Mouse (Mus musculus) 3T3-L1 (cell line): ENCODE measurements at regions not wholly inside any gene's neighbourhood (a gene's known extent, or its start where the extent isn't known, plus 50 kb on each side); places are given as distances from the start of the nearest gene placed in this dataset.

Source experiments
- DNase-seq: peaks from one replicate; pipeline ENCODE4 v3.0.0-alpha.2; 2015; ENCODE audit warnings: low read depth, low spot score

DNA sequence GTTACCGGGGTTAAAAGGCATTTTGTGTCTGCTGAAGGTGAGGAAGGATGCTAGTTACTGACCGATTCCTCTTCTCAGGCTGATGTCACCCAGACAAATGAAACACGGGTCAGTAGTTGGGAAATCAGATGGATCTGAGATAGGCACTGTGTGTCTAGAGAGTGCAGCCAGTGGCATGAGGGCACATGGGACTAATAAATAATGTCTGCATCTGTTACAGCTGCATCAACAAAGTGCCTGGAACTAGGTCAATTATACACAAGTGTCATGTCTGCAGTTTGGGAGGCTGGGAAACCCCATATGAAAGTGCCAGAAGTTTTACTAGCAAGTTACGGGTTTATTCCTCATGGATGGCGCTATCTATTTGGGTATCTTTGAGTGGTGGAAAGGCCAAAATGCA is 68.8 kb downstream of the Cxcl12 start:
- DNase-seq, result peak; percentile 26

DNA sequence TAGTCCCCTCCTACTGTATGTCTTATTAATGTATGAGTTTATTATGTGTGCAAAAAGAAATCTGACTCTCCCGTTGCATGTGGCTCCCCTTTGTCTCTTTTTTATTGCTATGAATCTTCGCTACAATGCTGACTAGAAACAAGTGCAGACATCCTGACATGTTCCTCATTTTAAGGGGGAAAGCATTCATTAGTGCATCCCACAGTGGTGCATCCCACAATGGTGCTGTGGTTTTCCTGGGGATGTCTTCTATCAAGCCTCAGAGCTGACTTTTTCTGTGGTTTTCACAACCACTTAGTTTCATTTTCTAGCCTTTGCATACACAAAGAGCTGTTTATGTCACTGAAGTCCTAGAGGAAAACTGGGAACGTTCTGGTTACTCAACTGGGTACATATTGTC is 72.9 kb downstream of the Cxcl12 start:
- peak; percentile 37 for DNase-seq

DNA sequence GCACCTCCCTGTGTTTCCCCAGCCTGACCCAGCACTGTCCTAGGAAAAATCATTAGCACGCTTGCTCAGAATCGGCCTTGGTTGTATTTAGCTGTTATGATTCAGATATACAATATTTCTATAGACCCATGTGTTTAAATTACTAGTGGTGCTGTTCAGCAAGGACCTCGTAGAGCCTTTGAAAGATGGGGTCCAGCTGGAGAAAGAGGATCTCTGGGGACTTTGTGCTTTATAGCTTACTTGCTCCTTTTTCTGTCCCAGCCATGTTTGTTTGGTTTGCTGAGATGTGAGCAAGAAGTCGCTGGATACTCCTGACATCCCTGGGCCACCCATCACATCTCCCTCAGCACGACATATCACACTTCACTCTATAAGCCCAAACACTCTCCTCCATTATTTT is 77.1 kb downstream of the Cxcl12 start:
- no peak for DNase-seq

DNA sequence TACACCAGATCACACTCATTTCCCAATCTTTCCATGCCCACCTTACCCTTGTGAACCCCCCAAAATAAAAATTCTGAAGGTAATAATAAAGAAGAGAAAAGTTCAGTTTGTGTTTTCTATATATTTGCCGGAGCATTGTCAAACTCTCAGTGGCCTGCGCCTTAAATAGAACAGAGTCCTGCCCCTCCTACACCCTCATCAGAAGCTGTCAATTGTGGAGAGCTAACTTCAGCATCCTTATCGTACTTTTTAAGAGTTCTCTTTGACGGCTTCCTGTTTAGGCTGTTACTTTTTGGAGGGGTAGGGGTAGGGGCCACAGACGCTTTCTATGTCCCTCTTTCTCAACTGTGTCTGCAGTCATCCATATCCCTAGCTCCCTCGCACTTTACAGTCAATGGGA is 77.5 kb downstream of the Cxcl12 start:
- no peak for DNase-seq

DNA sequence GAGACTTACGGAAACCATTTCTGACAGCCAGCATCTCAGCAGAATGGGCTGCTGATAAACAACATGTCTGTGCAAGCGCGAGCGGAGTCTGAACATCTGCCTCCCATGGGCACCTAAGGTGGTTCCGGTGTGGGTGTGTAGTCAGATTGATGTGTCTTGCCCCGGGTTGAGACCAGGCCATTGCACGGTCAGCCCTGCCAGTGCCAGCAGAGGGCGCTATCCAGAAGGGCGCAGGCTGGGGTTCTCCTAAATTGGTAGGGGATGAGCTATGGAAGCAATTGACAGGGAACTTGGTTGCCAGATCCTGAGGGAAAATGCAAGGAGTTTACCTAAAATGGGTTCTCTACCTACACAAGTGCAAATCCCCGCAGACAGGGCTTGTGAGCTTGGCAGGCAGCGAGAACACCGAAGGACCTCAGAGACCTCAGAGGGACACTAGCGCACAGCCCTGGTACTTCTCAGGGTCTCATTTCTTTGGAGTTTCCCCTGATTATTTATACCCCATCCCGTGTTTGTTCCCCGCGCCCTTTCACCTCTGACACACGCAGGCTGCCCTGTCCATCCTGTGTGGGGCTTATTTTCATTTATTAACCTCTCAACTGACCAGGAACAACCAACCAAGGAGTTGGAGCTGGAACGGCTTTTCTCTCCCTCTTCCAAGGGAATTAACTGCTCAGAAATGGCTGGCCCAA is 81.0 kb downstream of the Cxcl12 start:
- DNase-seq, result peak; percentile 39

DNA sequence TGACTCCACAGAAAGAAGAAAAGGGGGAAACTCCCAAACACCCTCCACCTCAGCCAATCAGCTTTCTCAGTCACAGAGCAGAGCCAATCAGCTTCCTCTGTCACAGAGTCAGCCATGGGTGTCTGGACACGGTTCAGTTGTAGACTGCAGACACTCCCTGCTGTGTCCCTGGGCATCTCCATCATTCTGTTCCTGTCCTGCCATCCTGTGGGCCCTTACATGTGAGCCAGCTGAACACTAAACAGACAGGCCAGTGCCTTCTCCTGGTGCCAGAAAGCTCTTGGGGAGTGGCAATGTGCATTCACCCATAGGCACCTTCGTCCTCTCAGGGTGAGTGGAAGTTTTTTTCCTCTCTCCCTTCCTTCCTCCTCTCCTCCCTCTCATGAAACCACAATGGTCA is 81.7 kb downstream of the Cxcl12 start:
- no peak for DNase-seq

GRCm38 (mm10) chr6:117251383-117251925 is 83.1 kb downstream of the Cxcl12 start:
- DNase-seq, result no peak

DNA sequence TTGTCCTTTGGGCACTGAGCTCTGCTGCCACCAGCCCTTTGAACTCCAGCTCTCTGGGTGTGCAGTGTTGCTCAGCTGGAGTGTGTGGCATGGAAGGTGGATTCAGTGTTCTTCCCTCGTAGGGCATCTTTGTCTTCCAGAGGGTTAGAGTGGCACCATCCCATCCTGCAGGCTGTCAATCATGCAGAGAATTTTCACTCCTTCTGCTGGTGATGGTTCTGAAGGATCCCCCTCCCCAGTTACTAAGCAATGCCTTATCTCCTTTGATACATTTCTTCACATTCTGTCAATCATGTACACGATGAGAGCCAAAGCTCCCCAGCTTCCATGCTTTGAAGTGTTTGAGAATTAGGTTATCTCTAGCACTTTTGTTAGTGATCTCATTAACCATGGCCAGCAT is 84.0 kb downstream of the Cxcl12 start:
- no peak for DNase-seq

- DNase-seq, result no peak
These were observed 84.7 kb downstream of the Cxcl12 start for GRCm38 (mm10) chr6:117253036-117253435.

- DNase-seq, result no peak
These were observed 85.4 kb downstream of the Cxcl12 start for GRCm38 (mm10) chr6:117253586-117254330.

GRCm38 (mm10) chr6:117254620-117255228 is 86.4 kb downstream of the Cxcl12 start:
- DNase-seq, result peak; percentile 89

DNA sequence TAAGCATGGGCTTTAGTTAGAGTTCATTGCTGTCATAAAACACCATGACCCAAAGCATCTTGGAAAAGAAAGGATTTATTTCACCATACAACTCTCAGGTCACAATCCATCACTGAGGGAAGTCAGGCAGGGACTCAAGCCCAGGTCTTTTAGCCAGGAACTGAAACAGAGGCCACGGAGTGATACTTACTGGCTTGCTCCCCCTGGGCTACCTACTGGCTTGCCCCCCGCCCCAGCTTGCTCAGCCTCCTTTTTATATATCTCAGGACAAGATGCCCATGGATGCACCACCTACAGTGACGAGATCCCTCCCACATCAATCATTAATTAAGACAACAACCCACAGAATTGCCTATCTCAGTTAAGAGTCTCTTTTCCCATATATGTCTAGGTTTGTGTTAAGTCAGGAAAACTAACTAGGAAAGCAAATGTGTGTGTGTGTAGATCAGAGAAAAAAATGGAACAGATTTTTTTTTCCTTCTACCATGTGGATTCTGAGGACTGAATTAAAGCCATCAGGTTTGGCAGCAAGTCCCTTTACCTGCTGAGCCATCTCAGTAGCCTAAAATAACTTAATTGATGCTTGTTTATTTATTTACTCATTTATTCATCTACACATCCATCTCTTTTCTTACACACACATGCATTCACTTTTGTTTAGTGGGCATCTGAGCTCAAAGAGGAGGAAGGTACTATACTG is 87.2 kb downstream of the Cxcl12 start:
- peak; percentile 37 for DNase-seq

DNA sequence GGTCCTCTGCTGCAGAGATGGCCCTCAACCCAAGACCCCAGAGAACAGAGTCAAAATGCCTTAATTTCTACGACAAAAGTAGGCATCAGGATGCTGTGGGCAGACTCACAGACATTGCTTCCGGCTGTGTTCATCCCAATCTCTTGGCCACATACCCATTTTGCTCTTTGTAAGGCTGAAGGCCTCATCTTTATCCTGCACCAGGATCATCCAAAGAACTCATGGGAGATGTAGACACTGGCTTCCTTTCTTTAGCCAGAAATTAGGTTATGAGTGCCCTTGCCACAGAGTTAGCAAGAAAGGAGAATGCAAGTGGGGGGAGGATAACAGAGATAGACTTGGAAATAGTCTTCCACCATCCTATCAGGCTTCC is 87.8 kb downstream of the Cxcl12 start:
- DNase-seq, result no peak

- no peak for DNase-seq
These were observed 89.3 kb downstream of the Cxcl12 start for GRCm38 (mm10) chr6:117257591-117257990.

GRCm38 (mm10) chr6:117267906-117268305 is 99.6 kb downstream of the Cxcl12 start:
- peak; percentile 90 for DNase-seq

DNA sequence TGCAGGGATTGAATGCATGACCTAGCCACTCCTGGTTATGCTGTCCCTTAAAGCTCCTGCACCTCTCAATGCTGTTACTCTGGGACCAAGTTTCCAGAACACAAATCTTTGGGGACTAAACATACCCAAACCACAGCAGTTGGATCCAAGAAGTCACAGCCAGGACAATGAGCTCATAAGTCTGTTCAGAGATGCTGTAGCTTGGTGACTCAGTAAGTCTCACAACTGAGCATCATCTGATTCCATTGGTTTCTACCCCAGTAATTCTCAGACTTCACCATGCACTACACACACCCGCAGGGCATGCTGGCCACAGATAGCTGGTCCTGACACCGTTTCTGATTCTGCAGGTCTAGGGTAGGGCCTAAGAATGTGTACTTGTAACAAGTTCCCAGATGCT is 100.0 kb downstream of the Cxcl12 start:
- DNase-seq, result peak; percentile 77

GRCm38 (mm10) chr6:117270261-117270660 is 101.9 kb downstream of the Cxcl12 start:
- no peak for DNase-seq

- DNase-seq, result no peak
These were observed 103.4 kb downstream of the Cxcl12 start for GRCm38 (mm10) chr6:117271562-117272226.

GRCm38 (mm10) chr6:117272227-117272955 is 104.1 kb downstream of the Cxcl12 start:
- no peak for DNase-seq

DNA sequence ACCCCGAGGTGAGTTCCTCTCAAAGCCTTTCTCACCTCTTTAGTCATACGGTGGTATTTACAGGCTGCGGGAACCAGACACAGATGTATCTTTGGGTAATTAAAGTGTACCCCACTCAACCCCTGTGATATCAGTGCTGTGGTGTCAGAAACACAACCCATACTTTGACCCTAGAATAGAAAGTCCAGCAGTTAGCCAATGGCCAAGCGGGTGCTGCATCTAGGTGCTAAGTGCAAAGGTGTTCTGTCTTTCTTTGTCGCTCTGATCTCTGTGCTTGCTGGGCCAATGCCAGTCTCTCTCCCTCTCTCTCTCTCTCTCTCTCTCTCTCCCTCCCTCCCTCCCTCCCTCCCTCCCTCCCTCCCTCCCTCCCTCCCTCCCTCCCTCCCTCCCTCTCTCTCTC is 107.6 kb downstream of the Cxcl12 start:
- DNase-seq, result no peak

DNA sequence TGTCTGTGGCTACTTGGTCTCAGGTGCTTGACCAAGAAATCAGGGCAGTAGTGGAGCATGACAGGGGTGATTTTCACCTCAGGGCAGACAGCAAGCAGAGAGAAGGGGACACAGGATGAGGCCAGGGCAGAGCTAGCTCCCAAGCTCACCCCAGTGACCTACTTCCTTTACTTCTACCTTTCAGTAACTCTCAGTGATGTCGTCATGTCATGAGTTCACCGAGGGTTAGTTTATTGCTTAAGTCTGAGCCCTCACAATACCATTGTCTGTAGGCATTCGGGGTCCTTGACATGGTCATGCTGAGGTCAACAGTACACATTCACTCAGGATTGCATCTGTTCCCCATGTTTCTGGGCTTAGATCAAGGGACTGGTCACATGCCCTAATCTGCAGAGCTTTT is 108.5 kb downstream of the Cxcl12 start:
- no peak for DNase-seq
